Mouse (Mus musculus) right cerebral cortex, adult 2 months (tissue): Measurements from ENCODE around the gene Il17c.

Source experiments
- DNase-seq, 2 experiments: peaks; one replicate each; pipeline ENCODE4 v3.0.0; 2021 to 2022; ENCODE audit warnings: low spot score in 2 of 2

Gene Il17c

GRCm38 (mm10) chr8:122421376-122422070 lies at the start of gene Il17c:
Il17c (plus strand) TSS chr8:122422020.
- no peak for DNase-seq

GRCm38 (mm10) chr8:122375320-122375719 lies 46.5 kb upstream of the Il17c start:
- DNase-seq = no peak

DNA sequence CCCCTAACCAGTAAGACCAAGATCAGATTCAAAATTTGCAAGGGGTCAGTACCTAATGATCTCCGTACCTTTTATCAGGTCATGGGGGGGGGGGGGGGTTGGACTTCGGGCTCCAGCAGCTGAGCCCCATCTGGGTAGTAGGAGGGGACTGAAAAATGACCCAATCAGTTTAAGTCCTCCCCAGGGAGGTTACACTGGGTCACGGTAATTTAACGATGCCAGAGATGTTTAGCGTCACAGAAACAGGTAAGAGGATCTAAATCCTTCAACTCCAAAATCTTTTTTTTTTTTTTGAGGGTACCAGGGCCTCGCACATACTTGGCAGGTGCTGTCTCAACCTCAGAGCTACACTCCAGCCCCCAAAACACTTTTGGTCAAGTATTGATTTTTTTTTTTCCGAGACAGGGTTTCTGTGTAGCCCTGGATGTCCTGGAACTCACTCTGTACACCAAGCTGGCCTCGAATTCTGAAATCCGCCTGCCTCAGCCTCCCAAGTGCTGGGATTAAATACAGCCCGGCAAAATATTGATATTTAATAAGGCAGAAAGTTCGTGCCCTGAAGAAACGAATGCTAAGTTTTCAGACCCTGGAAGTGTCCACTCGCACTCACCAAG lies 46.0 kb upstream of the Il17c start:
- no peak for DNase-seq

DNA sequence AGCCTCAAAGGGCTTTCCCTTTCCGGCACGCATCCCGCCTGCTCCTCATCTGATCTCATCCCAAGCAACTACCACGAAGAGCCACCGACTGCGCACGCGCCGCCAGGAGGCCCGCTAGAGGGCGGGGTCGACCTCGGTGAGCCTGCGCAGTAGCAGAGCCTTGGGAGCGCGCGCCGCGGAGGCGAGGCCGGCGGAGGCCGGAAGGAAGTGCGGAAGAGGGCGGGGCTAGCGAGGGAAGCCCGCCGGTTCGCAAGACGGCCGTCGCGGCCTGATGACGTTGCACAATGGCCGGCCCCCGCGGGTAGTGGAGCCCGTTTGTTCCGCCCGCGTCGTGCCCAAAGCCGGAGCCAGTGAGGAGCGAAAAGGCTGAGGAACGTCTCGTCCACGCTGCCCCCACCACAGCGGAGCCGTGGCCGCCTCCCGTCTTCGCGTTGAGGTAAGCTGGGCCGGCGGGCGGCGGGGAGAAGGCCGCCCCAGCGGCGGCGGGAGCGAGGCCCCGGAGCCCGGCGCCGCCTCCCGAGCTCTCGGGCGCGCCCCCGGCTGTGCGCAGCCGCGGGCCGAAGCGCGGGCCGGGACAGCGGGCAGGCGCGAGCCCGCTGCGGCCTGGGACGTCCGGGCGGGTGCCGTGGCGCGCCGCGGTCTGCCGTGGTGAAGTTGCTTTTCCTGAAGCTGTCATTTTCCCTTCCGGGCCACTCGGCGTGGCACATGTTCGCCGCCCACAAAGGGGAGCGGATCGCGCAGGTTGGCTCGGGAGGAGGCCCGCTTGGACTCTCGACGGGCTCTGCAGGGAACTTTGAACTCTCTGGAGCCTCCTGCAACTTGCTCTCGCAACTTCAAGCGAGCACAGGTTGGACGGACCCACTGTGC lies 45.2 kb upstream of the Il17c start, which contains the start of gene Zc3h18:
TSS of gene Zc3h18 (plus strand) at position 245 of the 867 bp plus-strand sequence.
- peak; percentile 99 for DNase-seq

GRCm38 (mm10) chr8:122383039-122383438 lies 38.8 kb upstream of the Il17c start:
- no peak for DNase-seq

DNA sequence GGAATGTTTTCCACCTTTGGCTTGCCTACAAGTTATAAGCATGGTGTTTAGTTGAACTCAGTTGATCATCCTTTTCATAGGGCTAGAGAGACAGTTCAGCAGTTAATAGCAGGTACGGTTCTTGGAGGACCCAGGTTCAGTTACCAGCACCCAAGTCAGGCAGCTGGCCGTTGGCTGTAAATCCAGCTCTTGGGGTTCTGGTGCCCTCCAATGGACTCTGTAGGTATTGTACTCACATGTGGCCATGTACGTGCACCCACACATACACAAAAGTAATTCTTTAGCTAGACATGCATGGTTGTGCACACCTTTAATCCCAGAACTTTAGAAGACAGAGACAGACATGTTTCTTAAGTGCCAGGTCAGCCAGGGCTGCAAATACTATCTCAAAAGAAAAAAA lies 32.5 kb upstream of the Il17c start:
- no peak for DNase-seq

GRCm38 (mm10) chr8:122390758-122391157 lies 31.1 kb upstream of the Il17c start:
- DNase-seq = no peak

GRCm38 (mm10) chr8:122393717-122394116 lies 28.1 kb upstream of the Il17c start:
- DNase-seq = no peak

- DNase-seq = no peak
These were observed 26.5 kb upstream of the Il17c start for GRCm38 (mm10) chr8:122395291-122395690.

- DNase-seq = no peak
These were observed 23.6 kb upstream of the Il17c start for GRCm38 (mm10) chr8:122398186-122398585.

- DNase-seq = no peak
These were observed 16.5 kb upstream of the Il17c start for GRCm38 (mm10) chr8:122405146-122405805.

GRCm38 (mm10) chr8:122407678-122408077 lies 14.1 kb upstream of the Il17c start:
- no peak for DNase-seq

- DNase-seq = no peak
These were observed 7.5 kb upstream of the Il17c start for GRCm38 (mm10) chr8:122414311-122414710.

GRCm38 (mm10) chr8:122415554-122415953 lies 6.3 kb upstream of the Il17c start:
- DNase-seq = no peak

DNA sequence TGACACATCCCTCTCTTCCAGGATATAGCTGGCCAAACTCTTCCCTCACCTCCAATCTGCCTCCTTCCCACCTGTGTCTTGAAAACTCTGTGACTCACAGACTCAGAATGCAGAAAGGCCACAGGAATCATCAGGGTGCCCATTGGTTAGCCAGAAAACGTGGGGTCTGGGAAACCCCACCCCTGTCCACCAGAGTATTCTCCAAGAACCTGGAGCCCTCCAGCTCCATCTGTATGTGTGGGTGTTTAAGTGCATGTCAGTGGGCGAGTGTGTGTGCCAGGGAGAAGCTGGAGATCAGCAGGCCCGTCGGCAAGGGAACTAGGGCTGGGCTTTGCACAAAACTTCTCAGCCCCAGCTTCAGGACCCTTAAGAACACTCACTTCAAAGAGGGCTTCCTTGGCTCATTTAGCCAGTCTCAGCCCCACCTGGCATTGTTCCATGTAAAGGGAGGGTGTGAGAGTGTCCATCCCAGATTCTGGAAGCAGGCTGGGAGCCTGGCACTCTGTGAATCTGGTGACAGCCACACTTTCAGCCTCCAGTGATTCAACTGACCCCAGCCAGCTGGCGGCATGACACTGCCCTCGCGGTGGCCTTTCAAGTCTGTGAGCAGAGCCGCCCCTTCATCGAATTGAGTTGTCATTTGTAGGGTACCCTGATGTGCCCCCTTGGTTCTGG lies 1.8 kb upstream of the Il17c start:
- peak; percentile 65 to 66 for DNase-seq

DNA sequence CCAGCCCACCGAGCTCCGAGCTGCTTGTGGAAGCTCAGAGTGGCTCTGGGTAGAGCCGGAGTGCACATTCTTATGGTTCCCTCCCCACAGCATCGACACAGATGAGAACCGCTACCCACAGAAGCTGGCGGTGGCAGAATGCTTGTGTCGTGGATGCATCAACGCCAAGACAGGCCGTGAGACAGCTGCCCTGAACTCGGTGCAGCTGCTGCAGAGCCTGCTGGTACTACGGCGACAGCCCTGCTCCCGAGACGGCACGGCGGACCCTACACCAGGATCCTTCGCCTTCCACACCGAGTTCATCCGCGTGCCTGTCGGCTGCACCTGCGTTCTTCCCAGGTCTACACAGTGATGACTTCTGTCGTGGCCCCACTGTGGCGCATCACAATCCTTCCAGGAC lies 1.4 kb downstream of the Il17c start:
- no peak for DNase-seq

DNA sequence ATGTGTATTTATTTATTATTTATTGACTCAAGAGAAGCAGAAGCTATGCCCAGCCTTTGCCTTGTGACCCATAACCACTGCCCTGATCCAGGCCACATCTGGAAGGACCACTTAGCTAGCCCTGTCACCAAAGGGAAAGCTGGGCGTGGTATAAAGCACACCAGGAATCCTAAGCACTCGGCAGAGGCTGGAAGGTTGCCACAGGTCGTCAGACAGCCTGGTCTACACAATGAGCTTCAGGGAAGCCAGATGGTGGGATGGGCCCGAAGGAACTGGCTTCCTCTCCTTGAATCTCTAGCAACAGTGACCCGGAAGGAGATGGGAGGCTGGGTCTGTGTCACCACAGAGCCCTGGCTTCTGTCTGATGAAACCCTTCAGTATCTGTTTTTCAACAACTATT lies 1.8 kb downstream of the Il17c start:
- no peak for DNase-seq

- no peak for DNase-seq
These were observed 4.3 kb downstream of the Il17c start for GRCm38 (mm10) chr8:122426145-122426544.

DNA sequence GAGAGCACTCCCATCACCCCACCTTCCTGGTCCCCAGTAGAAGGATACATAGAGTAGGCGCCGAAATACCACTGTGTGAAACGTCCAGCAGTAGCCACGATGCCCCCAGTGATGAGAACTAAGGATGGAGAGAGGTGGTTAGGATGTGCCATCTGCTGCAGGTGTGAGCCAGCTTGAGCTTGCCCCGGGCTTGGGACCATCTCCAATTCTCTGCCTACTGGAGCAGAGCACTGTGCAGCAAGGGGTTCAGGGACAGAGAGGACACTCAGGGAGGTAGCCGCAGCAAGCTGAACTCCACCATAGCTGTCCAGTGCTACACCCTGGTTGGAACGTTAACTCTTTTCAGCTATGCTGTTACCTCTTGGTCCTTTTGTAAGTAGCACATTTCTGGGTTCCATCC lies 5.8 kb downstream of the Il17c start:
- no peak for DNase-seq

DNA sequence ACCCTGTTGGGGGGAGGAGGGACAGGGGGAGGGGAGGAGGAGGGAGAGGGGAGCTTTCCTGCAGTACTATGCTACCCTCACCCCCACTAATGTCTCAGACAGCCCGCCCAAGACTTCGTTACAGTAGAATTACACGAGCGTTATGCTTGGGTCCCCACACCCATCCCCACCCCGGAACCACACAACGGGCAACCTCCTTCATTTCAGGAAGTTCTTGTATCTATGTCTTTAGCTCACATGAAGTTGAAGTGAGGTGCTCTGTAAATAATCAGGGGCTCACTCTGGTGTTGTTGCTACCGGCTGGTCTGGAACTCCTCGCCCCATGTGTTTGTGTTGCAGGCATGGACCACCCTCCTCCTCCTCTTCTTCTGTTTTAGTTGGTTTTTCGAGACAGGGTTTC lies 6.3 kb downstream of the Il17c start:
- DNase-seq = no peak

- DNase-seq = no peak
These were observed 8.3 kb downstream of the Il17c start for GRCm38 (mm10) chr8:122430058-122430636.
